In genomic region chr14:51103217-51103616, GRCm38 (mm10) we compare ENCODE assay signal across 9 mouse cellular contexts. TPM values are rescaled to one million over a fixed set of nuclear protein-coding genes. Genes with fewer than 3 reads are reported as not detected.
DNase-seq lines count a peak whose midpoint lies in the region; TF ChIP-seq lines count a peak whose summit lies in the region.
"Had no signal": no experiment of that assay in that cellular context is flagged by ENCODE, and none has a peak within 500 bp of the region (broad histone marks: within the 10 kb centered on the region; RNA-seq: fewer than 3 reads in every experiment).

No protein-coding gene starts in this region.

- intact Hi-C loops in gastrocnemius, adult 2 months (cut with DNase I), result loop anchor here (5.0 kb wide), 1 partner anchor 69 kb away; no protein-coding TSS in a partner anchor

- peak; percentile 58 for DNase-seq in CD4-positive helper T cell, adult 2 months (ENCODE audit: low read depth, low spot score)
- peak; percentile 84 for DNase-seq in MEL (ENCODE audit: low read depth, low spot score)
- DNase-seq in cerebellum, adult 9-10 months, result peak; percentile 64
- DNase-seq in gastrocnemius, adult 2 months, result peak; percentile 66
- peak; percentile 54 to 90 for DNase-seq in kidney, postnatal 36 days
- peak; percentile 78 for DNase-seq in lung, postnatal 14 days
- DNase-seq in right cerebral cortex, adult 2 months (ENCODE audit: low spot score in 2 of 2), result peak; percentile 82 to 83
- DNase-seq in urinary bladder, postnatal 4 days (ENCODE audit: low spot score in 2 of 2), result peak; percentile 39 to 73

- no peak for TF ChIP-seq POLR2A in MEL (IDR thresholded peaks at IDR 0.05; ENCODE audit: control insufficient read depth in 1 of 2, insufficient read depth in 1 of 2, low read depth in 1 of 2, low read length in 2 of 2, poor library complexity in 1 of 2)

- no peaks in the 10 kb centered on the region for H3K9me3 ChIP-seq in MEL (replicated peaks; ENCODE audit: insufficient read depth, low read length)

- no peak overlapping the region for H3K4me3 ChIP-seq in MEL (ENCODE audit: control insufficient read depth in 1 of 2, insufficient read depth in 1 of 2, low read depth in 2 of 2, low read length in 2 of 2)
- H3K4me3 ChIP-seq in gastrocnemius, adult 2 months, result no peak overlapping the region

- H3K27me3 ChIP-seq in MEL (ENCODE audit: control insufficient read depth in 1 of 2, insufficient read depth in 2 of 2, low read length in 2 of 2), result no peaks in the 10 kb centered on the region; a peak in 1 of 4 replicates

- H3K4me1 ChIP-seq in MEL (ENCODE audit: control insufficient read depth in 1 of 2, insufficient read depth in 2 of 2, low read length in 2 of 2), result no peaks in the 10 kb centered on the region

- TF ChIP-seq EP300 in MEL (IDR thresholded peaks at IDR 0.05; ENCODE audit: low read depth in 1 of 2, low read length in 2 of 2), result no peak

- no peak overlapping the region for H3K9ac ChIP-seq in MEL (ENCODE audit: control insufficient read depth, low read depth, low read length, poor library complexity, severe bottlenecking)

- TF ChIP-seq CTCF in MEL (IDR thresholded peaks at IDR 0.05 in 2 of 3, conservative IDR thresholded peaks at IDR 0.05 in 1 of 3; ENCODE audit: control insufficient read depth in 1 of 3, insufficient read depth in 1 of 3, low read depth in 2 of 3, low read length in 3 of 3, poor library complexity in 1 of 3, severe bottlenecking in 1 of 3), result peak; percentile 70 to 96 (median 90)
- TF ChIP-seq CTCF in gastrocnemius, adult 2 months (IDR thresholded peaks at IDR 0.05), result peak; percentile 94

- TF ChIP-seq RAD21 in MEL (IDR thresholded peaks at IDR 0.05; ENCODE audit: low read depth, low read length), result peak; percentile 97

- H3K36me3 ChIP-seq in MEL (ENCODE audit: control insufficient read depth in 1 of 2, insufficient read depth in 2 of 2, low read length in 2 of 2), result no peaks in the 10 kb centered on the region

- no peaks in the 10 kb centered on the region for H3K79me2 ChIP-seq in MEL (ENCODE audit: control insufficient read depth, insufficient read depth, low read length, poor library complexity)

- H3K27ac ChIP-seq in MEL (ENCODE audit: control insufficient read depth, low read depth, low read length), result no peak overlapping the region
- no peak overlapping the region for H3K27ac ChIP-seq in gastrocnemius, adult 2 months

TF ChIP-seq in MEL, 35 proteins besides CTCF, POLR2A, EP300 and RAD21:
- TF ChIP-seq ZC3H11A (IDR thresholded peaks at IDR 0.05; ENCODE audit: low read depth, low read length) (peak; percentile 96), SIN3A (IDR thresholded peaks at IDR 0.05; ENCODE audit: low read length) (peak; percentile 34; the same call in 1 of the 2 replicates), E2F4 (IDR thresholded peaks at IDR 0.05; ENCODE audit: borderline replicate concordance, low read depth, low read length) (no peak), SMC3 (IDR thresholded peaks at IDR 0.05; ENCODE audit: low read depth, low read length) (peak; percentile 96)

RNA-seq across cellular contexts. Expression of gene Eddm3b, which starts 11.0 kb away (rescaled TPM):
- total RNA-seq in MEL (2012; rRNA removed), result not detected in 2 replicates
- polyA plus RNA-seq in MEL (2012; ENCODE audit: insufficient read depth in 1 of 2, insufficient read length in 2 of 2, low read depth in 1 of 2, low replicate concordance in 2 of 2, missing spikeins in 1 of 2), result not detected
- total RNA-seq in gastrocnemius, adult 2 months (2021), result not detected
- polyA plus RNA-seq: frontal cortex, adult 2 months had no signal

RNA-seq across cellular contexts. Expression of gene Ang, which starts 12.3 kb away (rescaled TPM):
- not detected in 2 replicates for total RNA-seq in MEL (2012; rRNA removed)
- polyA plus RNA-seq in MEL (2012; ENCODE audit: insufficient read depth in 1 of 2, insufficient read length in 2 of 2, low read depth in 1 of 2, low replicate concordance in 2 of 2, missing spikeins in 1 of 2), result not detected
- 1 to 10 TPM; 4.0 TPM for total RNA-seq in gastrocnemius, adult 2 months (2021)

RNA-seq across cellular contexts. Expression of gene Rnase4, which starts 12.3 kb away (rescaled TPM):
- not detected in 2 replicates for total RNA-seq in MEL (2012; rRNA removed)
- polyA plus RNA-seq in MEL (2012; ENCODE audit: insufficient read depth in 1 of 2, insufficient read length in 2 of 2, low read depth in 1 of 2, low replicate concordance in 2 of 2, missing spikeins in 1 of 2), result under 1 TPM in 1 of 2 experiments, not detected in 1; 0.18 TPM
- total RNA-seq in gastrocnemius, adult 2 months (2021), result 10 to 100 TPM; 34.6 to 40.1 TPM

RNA-seq across cellular contexts. Expression of gene Rnase6, which starts 20.5 kb away (rescaled TPM):
- 65.0 and 73.4 TPM in 2 replicates for total RNA-seq in MEL (2012; rRNA removed)
- 10 to 100 TPM in 1 of 2 experiments, not detected in 1; 49.2 TPM for polyA plus RNA-seq in MEL (2012; ENCODE audit: insufficient read depth in 1 of 2, insufficient read length in 2 of 2, low read depth in 1 of 2, low replicate concordance in 2 of 2, missing spikeins in 1 of 2)
- under 1 TPM in 1 of 2 experiments, not detected in 1; 0.64 TPM for total RNA-seq in gastrocnemius, adult 2 months (2021)

RNA-seq across cellular contexts. Expression of gene Olfr750, which starts 29.0 kb away (rescaled TPM):
- total RNA-seq in MEL (2012; rRNA removed), result not detected in 2 replicates
- not detected for polyA plus RNA-seq in MEL (2012; ENCODE audit: insufficient read depth in 1 of 2, insufficient read length in 2 of 2, low read depth in 1 of 2, low replicate concordance in 2 of 2, missing spikeins in 1 of 2)
- total RNA-seq in gastrocnemius, adult 2 months (2021), result not detected
- polyA plus RNA-seq: frontal cortex, adult 2 months had no signal

Comparison
In these comparisons a context has a peak if more than half of its experiments do, and no peak if none do; other contexts are left out.
1. RNA of gene Rnase4, which starts 12.3 kb away (total RNA-seq): 34.6 to 40.1 TPM in gastrocnemius, adult 2 months; not detected in MEL; every median in the first group is over 10 times any median in the second.
2. Peak in every context shown above with its lines, with median percentiles within 50 percentile points of each other: DNase-seq.